Mouse (Mus musculus) G1E (cell line): Measurements from ENCODE around the gene Riok2.

Source experiments
- CTCF ChIP-seq: IDR thresholded peaks from 2 replicates; pipeline ENCODE4 v1.5.1; 2012; ENCODE audit warnings: low read depth, low read length, inconsistent platforms, mixed read lengths
- GATA1 ChIP-seq: IDR thresholded peaks from 2 replicates; pipeline ENCODE4 v1.6.1; 2012; ENCODE audit warnings: borderline replicate concordance, low read length, inconsistent platforms, mixed read lengths

DNA sequence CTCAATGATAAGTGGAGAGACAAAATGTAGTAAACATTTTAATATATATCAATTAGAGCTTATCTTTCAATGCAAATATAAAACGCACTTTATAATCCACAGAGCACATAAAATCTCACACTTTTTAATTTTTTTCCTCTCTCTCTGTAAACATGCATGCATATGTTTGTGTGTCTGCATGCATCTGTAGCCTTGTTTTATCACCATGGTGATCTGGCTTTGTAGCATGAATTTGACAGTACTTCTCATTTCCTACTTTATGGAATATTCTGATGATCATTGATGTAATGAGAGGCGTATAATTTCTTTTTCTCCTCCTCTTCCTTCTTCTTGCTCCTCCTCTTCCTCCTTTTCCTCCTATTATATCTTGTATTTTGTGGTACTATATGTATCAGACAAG, 38.1 kb downstream of the Riok2 start:
- TF ChIP-seq CTCF (no peak), GATA1 (no peak)
